In the genomic region with DNA sequence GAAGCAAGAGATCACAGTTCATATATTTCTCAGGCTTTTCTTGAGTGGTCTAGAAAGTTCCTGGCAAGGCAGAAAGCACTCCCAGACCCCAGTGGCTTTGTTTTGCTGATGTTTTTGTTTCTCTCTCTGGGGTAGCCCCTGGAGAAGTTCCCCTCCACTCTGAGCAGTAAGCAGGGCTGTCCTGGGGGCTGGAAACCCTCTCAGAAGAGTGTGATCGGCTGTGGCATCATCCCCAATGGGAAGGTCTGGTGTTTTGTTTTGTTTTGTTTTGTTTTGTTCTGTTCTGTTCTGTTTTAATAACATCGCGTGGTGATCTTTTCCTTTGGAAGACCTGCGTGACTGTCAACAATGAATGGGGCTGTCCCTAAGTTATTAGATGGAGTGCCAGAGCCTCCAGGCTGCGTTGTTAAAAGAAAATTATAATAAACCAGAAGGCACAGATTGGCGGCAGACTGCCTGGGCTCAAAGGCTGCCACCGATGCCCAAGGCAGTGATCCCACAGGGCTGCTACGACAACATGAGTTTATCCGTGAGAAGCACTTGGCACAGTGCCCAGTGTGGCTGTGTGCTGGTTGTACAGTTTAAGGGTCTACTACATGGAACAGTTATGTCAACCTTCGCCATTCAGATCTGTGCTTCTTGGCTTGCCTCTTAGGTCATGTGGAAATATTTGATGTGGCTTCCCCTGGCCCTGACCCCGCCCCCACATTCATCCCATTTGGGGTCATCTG, we compare ENCODE assay signal across 9 mouse cellular contexts. TPM values are rescaled to one million over a fixed set of nuclear protein-coding genes. Genes with fewer than 3 reads are reported as not detected.
A peak's percentile ranks its signal among the peaks of the same experiment; 100 is the strongest.
DNase-seq lines count a peak whose midpoint lies in the region; ATAC-seq and TF ChIP-seq lines count a peak whose summit lies in the region.
"Had no signal": no experiment of that assay in that cellular context is flagged by ENCODE, and none has a peak within 500 bp of the region (broad histone marks: within the 10 kb centered on the region; RNA-seq: fewer than 3 reads in every experiment).

No protein-coding gene starts in this region.

- no peaks in the 10 kb centered on the region for H3K27me3 ChIP-seq in stomach, postnatal 0 days (ENCODE audit: control insufficient read depth, insufficient read depth, low read length)

- no peak overlapping the region for H3K4me3 ChIP-seq in stomach, postnatal 0 days (ENCODE audit: low read depth, low read length)

- H3K36me3 ChIP-seq in stomach, postnatal 0 days (ENCODE audit: control insufficient read depth, insufficient read depth, low read length), result no peaks in the 10 kb centered on the region

- TF ChIP-seq CTCF in stomach, postnatal 0 days (IDR thresholded peaks at IDR 0.05; ENCODE audit: low read depth), result no peak

- 55% methylated on average over 11 of the region's 11 CpGs for WGBS in stomach, postnatal 0 days

- no peaks in the 10 kb centered on the region; the same call in 1 of the 2 replicates for H3K4me1 ChIP-seq in stomach, postnatal 0 days (replicated peaks; ENCODE audit: control insufficient read depth, insufficient read depth)

- H3K4me2 ChIP-seq in stomach, postnatal 0 days (replicated peaks; ENCODE audit: low read depth), result no peak overlapping the region

- DNase-seq in cerebellum, postnatal 25 days, result peak; percentile 14 to 54
- DNase-seq in cerebellum, adult 11-12 months, result no peak
- DNase-seq in right cerebral cortex, adult 2 months (ENCODE audit: low spot score in 2 of 2), result peak; percentile 6 to 16
- no peak for DNase-seq in right cerebral cortex, adult 18-20 months
- peak; percentile 82 for DNase-seq in heart, postnatal 4 days
- peak; percentile 41 for DNase-seq in lung, postnatal 14 days
- no peak for DNase-seq in gastrocnemius, adult 18-20 months (ENCODE audit: low spot score)
- no peak for DNase-seq in stomach, postnatal 0 days (ENCODE audit: low spot score)

- no peak for TF ChIP-seq EP300 in stomach, postnatal 0 days (optimal IDR thresholded peaks at IDR 0.05)

- no peak overlapping the region for H3K27ac ChIP-seq in stomach, postnatal 0 days (replicated peaks)
- H3K27ac ChIP-seq: liver, embryonic 14.5 days had no signal

- no peak overlapping the region for H3K9ac ChIP-seq in stomach, postnatal 0 days (ENCODE audit: low read length)
- H3K9ac ChIP-seq: liver, embryonic 14.5 days had no signal

- H3K9me3 ChIP-seq in stomach, postnatal 0 days (ENCODE audit: control insufficient read depth, low read length), result no peaks in the 10 kb centered on the region

- no peak for ATAC-seq in stomach, postnatal 0 days (ENCODE audit: low FRiP score, low TSS enrichment)

RNA-seq across cellular contexts. Expression of gene Wdr63, which starts 56.5 kb away (rescaled TPM):
- under 1 TPM; 0.14 to 0.36 TPM for total RNA-seq in heart, postnatal 4 days (2021)
- total RNA-seq in gastrocnemius, adult 18-20 months (2021), result not detected
- 0.62 and 0.72 TPM in 2 replicates for polyA plus RNA-seq in stomach, postnatal 0 days (2015; fragmentation: Nextera tagmentation; extraction: Ambion mirVana)

Comparison
In these comparisons a context has a peak if more than half of its experiments do, and no peak if none do; other contexts are left out.
1. DNase-seq: peak in cerebellum, postnatal 25 days (2 of 2), right cerebral cortex, adult 2 months (2 of 2), heart, postnatal 4 days (single experiment) and lung, postnatal 14 days (single experiment); none in cerebellum, adult 11-12 months (single experiment), right cerebral cortex, adult 18-20 months (single experiment), gastrocnemius, adult 18-20 months (single experiment) and stomach, postnatal 0 days (single experiment).